Mouse (Mus musculus) midbrain, embryonic 14.5 days (tissue): Measurements from ENCODE around the gene Nup210l. TPM values are rescaled to one million over a fixed set of nuclear protein-coding genes. Genes with fewer than 3 reads are reported as not detected.

Experiments used
- ATAC-seq: fragments of 200-750 bp; cut with Nextera tagmentation; 2 replicates; pipeline ENCODE4 v1.8.0; 2017; ENCODE audit warnings: moderate number of reproducible peaks, moderate library complexity; ENCODE audit not compliant: low FRiP score, low TSS enrichment
- DNase-seq: peaks from one replicate; pipeline ENCODE4 v3.0.0-alpha.2; 2015
- H3K27ac ChIP-seq: fragments of 300-500 bp; sonication (generic); replicated peaks from 2 replicates; pipeline ENCODE4 v1.5.1; 2014; ENCODE audit warnings: mild to moderate bottlenecking, low read depth, low read length, moderate library complexity
- H3K27me3 ChIP-seq: fragments of 300-500 bp; sonication (generic); 2 replicates; pipeline ENCODE4 v1.6.1; 2014; ENCODE audit warnings: low read length, control low read depth, mixed read lengths; ENCODE audit not compliant: control insufficient read depth, insufficient read depth
- H3K36me3 ChIP-seq: fragments of 300-500 bp; sonication (generic); 2 replicates; pipeline ENCODE4 v1.6.1; 2014; ENCODE audit warnings: low read length, control low read depth; ENCODE audit not compliant: control insufficient read depth, insufficient read depth
- H3K4me1 ChIP-seq: fragments of 300-500 bp; sonication (generic); 2 replicates; pipeline ENCODE4 v1.6.1; 2014; ENCODE audit warnings: mild to moderate bottlenecking, antibody characterized with exemption, low read length, control low read depth; ENCODE audit not compliant: control insufficient read depth, insufficient read depth
- H3K4me2 ChIP-seq: fragments of 300-500 bp; sonication (generic); 2 replicates; pipeline ENCODE4 v1.6.1; 2014; ENCODE audit warnings: mild to moderate bottlenecking, low read length, moderate library complexity
- H3K4me3 ChIP-seq: fragments of 300-500 bp; sonication (generic); replicated peaks from 2 replicates; pipeline ENCODE4 v1.5.1; 2014; ENCODE audit warnings: low read depth, low read length
- H3K9ac ChIP-seq: fragments of 300-500 bp; sonication (generic); replicated peaks from 2 replicates; pipeline ENCODE4 v1.6.1; 2014; ENCODE audit warnings: mild to moderate bottlenecking, low read length, moderate library complexity
- H3K9me3 ChIP-seq: fragments of 300-500 bp; sonication (generic); 2 replicates; pipeline ENCODE4 v1.6.1; 2016; ENCODE audit warnings: low read length, control low read depth, mixed read lengths; ENCODE audit not compliant: control insufficient read depth
- WGBS: fragments of 180-500 bp; shearing (Covaris S2); extraction: QIAGEN DNeasy Blood & Tissue Kit; methylation state at CpG from one replicate; pipeline ENCODE4 v1.1.7; 2014; 5-methylcytosine and 5-hydroxymethylcytosine counted together
- polyA plus RNA-seq: library from polyadenylated mRNA; unstranded; fragments of >200 nt; fragmentation: Nextera tagmentation; extraction: Ambion mirVana; gene quantifications from 2 replicates; pipeline ENCODE4 v1.2.1, GENCODE M21; 2014

Gene Nup210l
- polyA plus RNA-seq, 1 experiment from 2014 or later, result 0.61 TPM

DNA sequence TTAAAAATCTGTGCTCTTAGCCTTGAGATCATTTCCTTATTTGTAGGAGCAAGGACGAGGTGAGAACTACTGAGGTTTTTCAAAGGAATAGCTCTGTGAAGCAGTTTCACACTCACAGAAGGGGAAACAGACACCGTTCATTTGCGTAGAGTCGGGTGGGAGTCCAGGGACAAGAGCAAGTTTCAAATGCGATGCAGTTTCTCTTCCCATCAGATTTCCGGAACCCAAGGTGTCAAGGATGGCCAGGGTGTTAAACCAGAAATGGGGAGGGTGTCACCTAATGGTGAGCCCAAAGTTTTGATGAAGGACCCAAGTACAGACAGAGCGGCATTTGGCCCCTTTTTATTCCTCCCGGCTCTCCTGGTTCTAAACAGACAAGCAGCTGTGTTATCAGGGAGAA is 127.1 kb downstream of the Nup210l start:
- 16% methylated on average over 8 of the region's 8 CpGs for WGBS

GRCm38 (mm10) chr3:90231507-90232333 is 127.8 kb downstream of the Nup210l start, which contains the start of gene Jtb:
Jtb (plus strand) TSS chr3:90231597.
- DNase-seq (peak; percentile 97), ATAC-seq (peak; percentile 98)
- Histone ChIP-seq H3K36me3 (peaks cover 26% of the 10 kb centered on the region), H3K27ac (peak within 1 kb of the TSS; percentile 86), H3K9me3 (no peaks in the 10 kb centered on the region), H3K4me3 (peak within 1 kb of the TSS; percentile 85), H3K4me1 (peaks cover 9% of the 10 kb centered on the region), H3K9ac (peak within 1 kb of the TSS; percentile 80), H3K4me2 (peak within 1 kb of the TSS; percentile 88), H3K27me3 (no peaks in the 10 kb centered on the region)
- under 1% methylated on average over 61 of the region's 61 CpGs for WGBS

More for the DNA sequence above, 127.1 kb downstream of the Nup210l start:
- H3K27me3 ChIP-seq, result no peaks in the 10 kb centered on the region
- peak overlapping the region; percentile 85 for H3K4me3 ChIP-seq
- no peaks in the 10 kb centered on the region for H3K9me3 ChIP-seq
- H3K36me3 ChIP-seq, result peaks cover 19% of the 10 kb centered on the region
- peak overlapping the region; percentile 88 for H3K4me2 ChIP-seq
- no peak for DNase-seq
- H3K27ac ChIP-seq, result peak overlapping the region; percentile 86
- H3K9ac ChIP-seq, result peak overlapping the region; percentile 80; the same call in 1 of the 2 replicates
- H3K4me1 ChIP-seq, result peaks cover 9% of the 10 kb centered on the region
- ATAC-seq, result no peak

- Histone ChIP-seq H3K27me3 (no peaks in the 10 kb centered on the region), H3K9me3 (no peaks in the 10 kb centered on the region), H3K4me3 (no peak overlapping the region), H3K36me3 (peaks cover 7% of the 10 kb centered on the region), H3K4me1 (peaks cover 12% of the 10 kb centered on the region; the same call in 1 of the 2 replicates), H3K27ac (no peak overlapping the region), H3K4me2 (no peak overlapping the region), H3K9ac (no peak overlapping the region)
- ATAC-seq, result no peak
- no peak for DNase-seq
- WGBS, result 82% methylated on average over 2 of the region's 2 CpGs
Measured at GRCm38 (mm10) chr3:90241251-90241650, 137.3 kb downstream of the Nup210l start.

DNA sequence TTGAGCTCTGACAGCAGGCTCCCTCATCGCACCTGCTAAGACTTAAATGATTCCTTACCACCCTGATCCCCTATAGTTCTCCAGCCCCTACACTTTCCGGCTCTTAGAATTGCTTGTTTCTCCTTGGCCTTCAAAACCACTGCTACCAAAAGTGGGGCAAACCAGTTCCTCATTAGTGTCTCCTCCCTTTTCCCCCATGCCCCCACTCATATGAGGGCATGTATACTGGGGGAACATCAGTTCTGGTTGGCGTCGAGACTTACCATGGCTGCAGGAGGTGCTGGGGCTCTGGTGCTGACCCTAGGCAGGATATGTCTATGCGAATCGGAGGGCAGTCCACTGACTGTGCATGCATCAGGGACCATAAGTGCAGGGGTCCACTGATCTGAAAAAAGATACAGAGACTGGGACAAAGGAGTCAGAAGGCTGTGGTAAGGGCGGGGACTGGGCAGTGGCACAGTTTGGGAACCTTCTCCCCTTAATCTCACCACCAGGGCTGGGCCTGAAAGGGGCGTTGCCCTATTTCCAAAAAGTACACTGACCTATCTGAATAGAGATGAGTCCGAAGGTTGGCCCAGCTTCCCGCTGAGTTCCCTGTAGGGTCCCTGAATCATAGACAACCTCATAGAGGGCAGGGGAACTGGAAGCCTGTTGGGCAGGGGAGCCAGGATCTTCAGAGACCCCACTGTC is 137.9 kb downstream of the Nup210l start:
- no peak for DNase-seq
- Histone ChIP-seq H3K27me3 (no peaks in the 10 kb centered on the region), H3K4me3 (no peak overlapping the region), H3K4me1 (peaks cover 12% of the 10 kb centered on the region; the same call in 1 of the 2 replicates), H3K9ac (no peak overlapping the region), H3K36me3 (peaks cover 2% of the 10 kb centered on the region), H3K9me3 (no peaks in the 10 kb centered on the region), H3K4me2 (no peak overlapping the region), H3K27ac (no peak overlapping the region)
- ATAC-seq, result no peak
- 85% methylated on average over 10 of the region's 10 CpGs for WGBS

GRCm38 (mm10) chr3:90242984-90243775 is 139.2 kb downstream of the Nup210l start, which contains the start of gene Creb3l4:
Creb3l4 (minus strand) TSS chr3:90243512.
- WGBS, result 2% methylated on average over 19 of the region's 19 CpGs
- Histone ChIP-seq H3K36me3 (no peaks in the 10 kb centered on the region), H3K9ac (0 out of 2 replicates have a peak within 1 kb of the TSS, but pooled peaks have one; percentile 10), H3K27me3 (no peaks in the 10 kb centered on the region), H3K27ac (peak within 1 kb of the TSS; percentile 32), H3K4me3 (peak within 1 kb of the TSS; percentile 29), H3K4me1 (peaks cover 12% of the 10 kb centered on the region; the same call in 1 of the 2 replicates), H3K4me2 (peak within 1 kb of the TSS; percentile 63), H3K9me3 (no peaks in the 10 kb centered on the region)
- ATAC-seq, result peak; percentile 46; the same call in 1 of the 2 replicates
- peak; percentile 81 for DNase-seq

DNA sequence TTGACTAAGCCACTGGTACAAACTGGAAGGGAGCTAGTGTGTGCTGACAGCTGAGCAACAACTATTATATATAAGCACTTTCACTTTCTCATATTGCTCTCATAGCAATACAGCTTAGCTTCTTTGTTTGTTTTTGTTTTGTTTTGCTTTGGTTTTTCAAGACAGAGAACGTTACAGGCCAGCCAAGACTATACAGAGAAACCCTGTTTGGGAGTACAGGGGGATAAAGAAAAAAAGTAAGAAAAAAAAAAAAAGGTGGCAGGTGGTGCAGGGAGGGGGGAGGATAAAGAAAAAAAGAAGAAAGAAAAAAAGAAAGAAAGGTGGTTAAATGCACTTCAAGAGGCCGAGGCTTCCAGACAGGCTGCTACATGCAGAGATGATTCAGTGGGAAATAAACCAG is 141.5 kb downstream of the Nup210l start:
- Histone ChIP-seq H3K36me3 (no peaks in the 10 kb centered on the region), H3K9ac (no peak overlapping the region), H3K4me3 (no peak overlapping the region), H3K4me2 (no peak overlapping the region), H3K4me1 (peaks cover 21% of the 10 kb centered on the region), H3K27ac (no peak overlapping the region), H3K9me3 (no peaks in the 10 kb centered on the region), H3K27me3 (no peaks in the 10 kb centered on the region)
- 76% methylated on average over 2 of the region's 2 CpGs for WGBS
- ATAC-seq (no peak), DNase-seq (no peak)

- peak overlapping the region; percentile 63 for H3K4me3 ChIP-seq
- no peaks in the 10 kb centered on the region for H3K27me3 ChIP-seq
- H3K36me3 ChIP-seq, result peaks cover 10% of the 10 kb centered on the region; the same call in 1 of the 2 replicates
- H3K4me1 ChIP-seq, result peaks cover 20% of the 10 kb centered on the region
- DNase-seq (no peak), ATAC-seq (no peak)
- peak overlapping the region; percentile 75; the same call in 1 of the 2 replicates for H3K9ac ChIP-seq
- peak overlapping the region; percentile 83 for H3K4me2 ChIP-seq
- under 1% methylated on average over 3 of the region's 3 CpGs for WGBS
- no peaks in the 10 kb centered on the region for H3K9me3 ChIP-seq
- peak overlapping the region; percentile 68 for H3K27ac ChIP-seq
Measured at GRCm38 (mm10) chr3:90247630-90247959, 143.7 kb downstream of the Nup210l start.
